Mouse (Mus musculus) frontal cortex, postnatal 14 days (tissue): Measurements from ENCODE around the gene Arl13b.

Source experiments
- DNase-seq, 2 experiments: peaks; one replicate each; pipeline ENCODE4 v3.0.0; 2022; ENCODE audit warnings: low spot score in 2 of 2

The Arl13b gene

DNA sequence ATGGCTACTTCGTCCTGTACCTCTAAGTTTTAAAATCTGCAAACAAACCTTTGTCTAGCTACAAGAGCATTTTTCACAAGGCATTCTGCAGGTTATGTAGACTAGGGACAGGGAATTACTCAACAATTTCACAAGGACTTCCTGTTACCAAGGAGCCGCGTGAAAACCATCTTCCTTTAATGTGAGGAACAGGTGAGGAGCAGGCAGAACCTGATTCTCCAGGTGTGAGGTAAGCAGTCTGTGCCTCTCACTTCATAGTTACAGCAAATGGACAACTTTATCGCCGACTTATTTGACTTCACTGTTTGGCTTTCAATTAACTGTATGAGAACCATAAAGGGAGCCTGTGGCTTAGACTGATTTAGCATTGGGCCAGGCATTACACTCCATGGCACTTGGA is 32.3 kb downstream of the Arl13b start, which contains the start of gene Stx19:
Gene Stx19 (plus strand): TSS at position 186 of the 400 bp plus-strand sequence.
- no peak for DNase-seq

DNA sequence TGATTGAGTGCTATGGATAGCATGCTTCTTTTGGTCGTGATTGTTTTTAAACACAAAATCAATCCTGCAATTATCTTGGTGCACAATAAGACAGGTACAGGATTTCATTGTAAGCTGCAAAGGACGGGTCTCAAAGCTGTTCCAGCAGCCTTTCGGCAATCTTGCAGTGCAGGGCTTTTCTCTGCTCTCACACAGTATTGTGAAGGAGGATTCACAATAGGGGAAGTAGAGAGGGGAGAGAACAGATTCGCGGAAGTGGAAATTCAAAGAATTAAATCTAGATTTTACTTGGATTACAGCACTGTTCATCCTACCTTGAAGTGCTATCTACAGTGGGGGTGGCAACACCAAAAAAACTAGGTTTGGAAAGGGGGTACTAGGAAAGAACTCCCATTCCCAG is 33.0 kb downstream of the Arl13b start:
- DNase-seq, result no peak

DNA sequence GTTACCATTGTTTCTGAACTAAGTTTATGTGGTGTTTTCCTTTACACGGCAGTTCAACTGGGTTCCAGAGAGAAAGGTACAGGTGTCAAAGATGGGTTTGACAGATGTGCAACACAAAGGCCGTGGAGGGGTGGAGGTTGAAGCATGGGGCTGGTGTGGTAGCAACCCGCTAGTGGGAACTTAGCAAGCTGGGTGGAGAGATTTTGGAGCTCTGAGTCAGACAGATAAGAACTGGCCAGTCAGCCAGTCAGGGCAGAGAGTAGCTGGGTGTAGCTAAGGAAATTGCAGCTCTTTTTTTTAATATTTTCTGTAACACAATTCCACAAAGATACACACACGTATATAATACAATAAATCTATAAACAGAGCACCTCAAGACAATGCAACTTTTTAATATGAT is 36.0 kb downstream of the Arl13b start:
- DNase-seq, result no peak

DNA sequence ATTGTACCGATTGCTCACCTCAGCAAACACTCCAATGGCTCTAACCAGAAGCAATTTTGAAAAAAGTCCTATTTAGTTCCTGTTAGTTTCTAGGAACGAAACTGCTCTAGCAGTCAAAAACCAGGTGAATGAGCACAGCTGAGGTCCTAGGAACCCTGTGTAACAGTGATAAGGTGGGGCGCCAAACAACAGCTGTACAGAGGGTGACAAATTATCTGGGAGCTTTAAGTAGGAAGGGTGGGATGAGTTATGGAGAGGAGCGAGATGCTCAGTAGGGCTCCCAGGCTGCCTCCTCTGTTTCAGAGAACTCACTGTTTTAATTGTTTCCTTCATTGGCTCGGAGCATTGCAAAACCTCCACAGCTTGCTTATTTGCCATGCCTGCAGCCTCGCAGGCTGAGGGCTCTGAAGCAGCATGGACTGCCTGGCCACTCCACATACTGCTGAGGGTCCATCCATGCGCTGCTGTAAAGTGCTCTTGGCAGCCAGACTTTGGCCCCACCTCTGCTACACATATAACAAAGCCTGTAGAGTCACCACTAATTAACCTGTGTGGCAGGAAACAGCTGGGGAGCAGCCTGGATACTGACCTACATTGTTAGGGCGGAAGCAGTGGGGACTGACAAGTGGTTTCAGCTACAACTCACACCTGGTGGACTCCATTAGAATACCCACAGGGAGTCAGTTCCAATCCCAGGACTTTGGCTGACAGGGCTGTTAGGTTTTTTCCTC is 39.4 kb downstream of the Arl13b start:
- no peak for DNase-seq

DNA sequence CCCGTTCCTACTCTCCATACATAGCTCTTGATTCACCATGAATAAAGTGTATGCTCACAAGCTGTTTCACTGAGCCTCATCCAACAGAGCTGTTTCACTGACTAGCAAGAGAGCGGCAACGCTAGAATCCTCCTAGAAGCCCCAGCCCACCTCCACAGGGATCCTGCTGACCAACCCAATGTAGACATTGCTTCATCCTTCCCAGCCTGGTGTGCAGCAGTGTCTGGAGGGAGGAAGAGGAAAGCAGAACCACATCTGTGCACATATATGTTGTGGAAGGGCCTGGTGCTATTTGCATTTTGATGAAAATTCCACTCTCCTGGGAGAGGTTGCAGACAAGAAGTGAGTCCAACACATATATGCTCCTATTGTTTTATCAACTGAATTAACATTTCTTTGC is 42.2 kb downstream of the Arl13b start:
- no peak for DNase-seq

DNA sequence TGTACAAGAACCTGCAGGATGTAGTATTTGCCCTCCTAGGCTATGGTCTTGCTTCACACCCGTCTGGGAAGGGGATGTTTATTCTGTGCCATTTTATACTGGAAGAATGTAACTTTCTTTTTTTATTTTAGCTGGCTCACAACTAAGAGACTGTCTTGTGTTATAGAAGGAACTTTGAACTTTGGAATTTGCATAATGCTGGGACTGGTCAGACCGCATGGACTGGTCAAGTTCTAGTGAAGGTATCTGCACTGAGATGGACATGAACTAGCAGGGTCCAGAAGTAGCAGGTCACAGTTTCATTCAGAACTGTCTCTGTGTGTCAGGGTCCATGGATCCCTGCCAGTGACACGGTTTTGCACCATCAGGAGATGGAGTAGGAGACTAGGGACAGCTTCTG is 47.0 kb downstream of the Arl13b start:
- DNase-seq, result no peak

DNA sequence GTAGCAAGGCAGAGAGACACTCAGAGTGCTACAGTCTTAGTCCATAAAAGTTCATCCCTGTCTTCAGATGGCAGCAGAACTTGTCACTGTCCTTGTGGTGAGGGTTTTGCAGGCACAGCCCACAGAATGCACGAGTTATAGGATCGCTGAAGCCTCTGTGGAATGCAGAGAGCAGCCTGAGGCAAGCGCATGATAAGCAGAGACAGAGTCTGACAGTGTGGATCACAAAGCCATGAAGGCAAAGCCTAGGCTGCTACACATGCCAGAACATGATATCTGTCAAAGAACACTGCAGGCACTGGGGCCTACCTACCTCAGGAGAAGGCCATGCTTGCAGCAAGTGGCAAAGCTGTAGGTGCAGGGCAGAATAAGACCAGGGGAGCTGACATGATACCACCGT is 47.4 kb downstream of the Arl13b start:
- no peak for DNase-seq

DNA sequence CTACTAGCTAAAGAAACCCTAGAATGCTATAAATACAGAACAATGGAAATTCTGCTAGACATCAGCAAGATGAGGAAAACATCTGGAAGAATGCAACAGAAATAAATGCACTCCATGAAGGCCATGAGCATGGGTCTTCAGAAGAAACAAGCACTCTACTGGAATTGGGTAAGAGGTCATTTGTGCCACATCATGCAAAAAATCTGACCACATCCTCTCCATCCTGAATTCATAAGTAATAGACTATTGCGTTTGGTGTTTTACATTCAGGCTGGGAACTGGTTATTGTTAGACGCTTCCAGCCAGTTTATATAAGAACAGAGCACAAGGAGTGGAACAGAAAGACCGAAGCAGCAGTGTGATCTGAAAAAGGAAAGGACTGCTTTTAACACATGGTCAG is 48.0 kb downstream of the Arl13b start:
- DNase-seq, result no peak

DNA sequence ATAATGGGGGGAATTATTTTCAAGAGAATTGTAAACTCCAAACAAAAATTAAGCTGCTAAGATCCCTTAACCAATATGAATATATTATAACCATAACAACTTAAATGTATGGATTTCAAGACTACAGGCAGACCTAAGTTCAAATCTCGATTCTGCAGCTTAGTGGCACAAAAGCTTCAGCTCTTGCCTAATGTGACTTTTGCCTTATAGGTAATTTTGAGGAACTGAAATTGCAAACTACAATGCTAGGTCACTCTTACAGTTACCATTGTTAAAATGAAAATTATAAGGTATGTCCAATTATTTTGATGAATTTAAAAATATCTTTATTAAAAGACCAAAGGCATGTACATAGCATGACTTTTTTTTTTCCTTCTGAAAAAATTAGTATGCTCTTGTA is 50.2 kb downstream of the Arl13b start:
- no peak for DNase-seq

DNA sequence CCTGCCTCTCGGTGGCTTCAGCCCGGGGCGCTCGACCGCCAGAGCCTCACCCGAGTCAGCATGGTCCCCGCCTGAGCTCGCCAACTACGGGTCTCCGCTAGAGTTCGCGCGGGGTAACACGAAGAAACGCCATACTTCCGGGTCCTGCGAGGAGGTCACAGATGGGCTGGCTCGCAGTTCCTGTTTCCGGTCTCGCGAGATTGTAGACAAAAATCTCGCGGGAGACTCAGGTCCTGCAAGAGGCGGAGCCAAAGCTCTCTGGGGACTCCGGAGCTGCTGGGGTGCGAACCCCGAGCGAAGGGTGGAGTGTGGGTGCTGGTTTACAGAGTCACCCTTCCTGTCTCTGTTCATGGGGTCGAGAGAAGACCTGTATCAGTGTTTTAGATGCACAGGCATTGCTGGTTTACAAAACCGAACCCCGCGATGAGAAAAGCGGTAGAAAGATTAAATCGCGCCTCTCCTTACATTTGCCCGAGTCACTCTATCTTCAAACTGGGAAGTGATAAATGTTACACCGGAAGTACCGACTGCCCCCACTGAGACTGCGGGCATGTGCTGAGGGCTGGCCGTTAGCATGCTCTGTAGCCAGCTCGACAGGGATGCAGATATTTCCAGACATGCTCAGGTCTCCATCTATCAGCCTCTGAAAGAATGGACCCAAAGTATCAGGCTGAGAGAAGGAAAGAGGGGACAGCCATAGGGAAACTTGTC is 60.1 kb downstream of the Arl13b start, which contains the start of gene Nsun3:
Gene Nsun3 (minus strand): TSS at position 198 of the 711 bp plus-strand sequence.
- DNase-seq, result peak; percentile 87 to 90

- no peak for DNase-seq
These were observed 64.6 kb downstream of the Arl13b start for GRCm38 (mm10) chr16:62782229-62782628.

DNA sequence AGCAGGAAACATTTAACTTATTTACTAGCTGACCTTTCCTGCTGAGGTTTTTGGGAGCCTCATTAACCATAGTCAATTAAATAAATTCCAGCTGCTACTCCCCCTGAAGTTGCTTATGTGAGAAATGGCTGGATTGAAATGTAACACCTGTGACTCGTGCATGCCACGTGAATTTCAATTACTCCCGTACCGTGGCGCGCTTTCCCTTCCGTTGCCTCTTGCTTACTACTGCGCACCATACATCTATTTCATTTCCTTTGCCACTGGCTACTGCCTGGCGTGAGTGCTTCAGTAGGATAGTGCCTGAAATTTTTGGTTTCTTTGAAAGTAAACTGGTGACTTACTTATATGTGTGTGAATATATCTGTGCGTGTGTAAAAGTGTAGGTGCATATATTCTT is 68.6 kb downstream of the Arl13b start:
- no peak for DNase-seq

GRCm38 (mm10) chr16:62776034-62776433 is 70.8 kb downstream of the Arl13b start:
- DNase-seq, result no peak

- no peak for DNase-seq
These were observed 73.4 kb downstream of the Arl13b start for GRCm38 (mm10) chr16:62773462-62773861.

- no peak for DNase-seq
These were observed 88.5 kb downstream of the Arl13b start for GRCm38 (mm10) chr16:62758340-62758739.

DNA sequence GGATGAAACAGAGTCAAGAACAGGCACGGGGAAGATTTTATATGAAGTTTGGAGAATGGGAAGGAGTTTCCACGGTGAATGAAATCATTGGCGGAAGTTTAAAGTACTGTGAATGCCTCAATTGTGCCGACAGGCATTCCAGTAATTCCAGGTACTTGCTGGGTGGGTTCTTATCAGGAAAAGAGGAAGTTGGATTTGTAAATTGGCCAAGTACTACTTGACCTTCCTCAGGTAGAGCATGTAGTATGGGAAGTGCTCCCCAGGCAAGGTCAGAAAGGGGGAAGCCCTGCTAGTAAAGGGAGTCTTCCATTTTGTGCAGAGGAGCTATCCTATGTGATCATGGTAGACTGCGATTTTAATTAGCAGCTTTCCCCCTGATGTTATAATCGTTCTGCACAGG is 91.5 kb downstream of the Arl13b start:
- DNase-seq, result no peak

GRCm38 (mm10) chr16:62753597-62753996 is 93.2 kb downstream of the Arl13b start:
- no peak for DNase-seq

- DNase-seq, result no peak
These were observed 93.8 kb downstream of the Arl13b start for GRCm38 (mm10) chr16:62753079-62753478.

- no peak for DNase-seq
These were observed 101.0 kb downstream of the Arl13b start for GRCm38 (mm10) chr16:62745875-62746274.
